Mouse (Mus musculus) bone marrow, adult 2 months (tissue): ENCODE measurements around the gene Mocs2. TPM values are rescaled to one million over a fixed set of nuclear protein-coding genes. Genes with fewer than 3 reads are reported as not detected.

Experiments
- H3K27ac ChIP-seq: fragments of 200-500 bp; 2 replicates; pipeline ENCODE4 v1.5.1; 2012; ENCODE audit warnings: low read depth, mild to moderate bottlenecking, control low read depth, inconsistent platforms, low read length; ENCODE audit not compliant: control insufficient read depth, poor library complexity, insufficient read depth
- H3K4me1 ChIP-seq: fragments of 200-500 bp; 2 replicates; pipeline ENCODE4 v1.6.1; 2011; ENCODE audit warnings: low read length; ENCODE audit not compliant: control insufficient read depth, insufficient read depth
- H3K4me3 ChIP-seq: fragments of 200-500 bp; replicated peaks from 2 replicates; pipeline ENCODE3; 2011; ENCODE audit warnings: mild to moderate bottlenecking, low read depth, low read length, control low read depth; ENCODE audit not compliant: control insufficient read depth
- CTCF ChIP-seq: fragments of 200-500 bp; IDR thresholded peaks from 2 replicates; pipeline ENCODE4 v1.5.1; 2011; ENCODE audit warnings: low read length, control low read depth; ENCODE audit not compliant: control insufficient read depth, insufficient read depth
- POLR2A ChIP-seq: fragments of 200-500 bp; IDR thresholded peaks from 2 replicates; pipeline ENCODE4 v1.6.1; 2011; ENCODE audit warnings: low read depth, mild to moderate bottlenecking, control low read depth, low read length, borderline replicate concordance; ENCODE audit not compliant: control insufficient read depth
- WGBS: fragments of 180-500 bp; shearing (Covaris S2); methylation state at CpG from one replicate; pipeline ENCODE4 v1.1.7; 2018; 5-methylcytosine and 5-hydroxymethylcytosine counted together
- polyA plus RNA-seq: library from polyadenylated mRNA; stranded (reverse); fragments of >200 nt; gene quantifications from 2 replicates; pipeline ENCODE4 v1.2.4, GENCODE M21; 2011; ENCODE audit warnings: low replicate concordance; ENCODE audit not compliant: missing spikeins, insufficient read depth, insufficient read length

Gene Mocs2
- polyA plus RNA-seq, 1 experiment = 29.3 TPM

GRCm38 (mm10) chr13:114840545-114840944, 22.5 kb downstream of the Mocs2 start:
- WGBS = 63% methylated on average over 4 of the region's 4 CpGs

GRCm38 (mm10) chr13:114843318-114843717, 25.3 kb downstream of the Mocs2 start:
- TF ChIP-seq CTCF (no peak), POLR2A (no peak)
- Histone ChIP-seq H3K4me3 (no peak overlapping the region), H3K27ac (no peak overlapping the region), H3K4me1 (no peaks in the 10 kb centered on the region; the same call in 1 of the 2 replicates)
- 12% methylated on average over 1 of the region's 1 CpGs for WGBS

More at GRCm38 (mm10) chr13:114840545-114840944, 22.5 kb downstream of the Mocs2 start:
- H3K27ac ChIP-seq = no peak overlapping the region
- peaks cover 2% of the 10 kb centered on the region; the same call in 1 of the 2 replicates for H3K4me1 ChIP-seq
- no peak overlapping the region for H3K4me3 ChIP-seq
- TF ChIP-seq CTCF = no peak
- TF ChIP-seq POLR2A = no peak

GRCm38 (mm10) chr13:114845804-114846203, 27.8 kb downstream of the Mocs2 start:
- Histone ChIP-seq H3K4me3 (no peak overlapping the region), H3K4me1 (no peaks in the 10 kb centered on the region; the same call in 1 of the 2 replicates), H3K27ac (no peak overlapping the region; the same call in 1 of the 2 replicates)
- 8% methylated on average over 6 of the region's 6 CpGs for WGBS
- TF ChIP-seq POLR2A (no peak), CTCF (no peak)

GRCm38 (mm10) chr13:114848945-114849344, 30.9 kb downstream of the Mocs2 start:
- TF ChIP-seq CTCF (no peak), POLR2A (no peak)
- H3K4me3 ChIP-seq = no peak overlapping the region
- no peak overlapping the region for H3K27ac ChIP-seq
- no peaks in the 10 kb centered on the region; the same call in 1 of the 2 replicates for H3K4me1 ChIP-seq
- 50% methylated on average over 3 of the region's 3 CpGs for WGBS

- Histone ChIP-seq H3K4me3 (no peak overlapping the region), H3K27ac (no peak overlapping the region), H3K4me1 (no peaks in the 10 kb centered on the region)
- TF ChIP-seq CTCF (no peak), POLR2A (no peak)
- WGBS = 66% methylated on average over 6 of the region's 6 CpGs
These were observed 34.5 kb downstream of the Mocs2 start for GRCm38 (mm10) chr13:114852264-114853111.

- Histone ChIP-seq H3K27ac (no peak overlapping the region), H3K4me3 (no peak overlapping the region), H3K4me1 (no peaks in the 10 kb centered on the region)
- TF ChIP-seq POLR2A = no peak
- WGBS = 79% methylated on average over 2 of the region's 2 CpGs
These were observed 35.1 kb downstream of the Mocs2 start for GRCm38 (mm10) chr13:114853152-114853551.

- Histone ChIP-seq H3K4me3 (no peak overlapping the region), H3K4me1 (no peaks in the 10 kb centered on the region), H3K27ac (no peak overlapping the region)
- TF ChIP-seq POLR2A (no peak), CTCF (no peak)
- WGBS = 82% methylated on average over 6 of the region's 6 CpGs
These were observed 36.0 kb downstream of the Mocs2 start for GRCm38 (mm10) chr13:114854023-114854422.

GRCm38 (mm10) chr13:114854428-114854827, 36.4 kb downstream of the Mocs2 start:
- TF ChIP-seq POLR2A = no peak
- no peaks in the 10 kb centered on the region for H3K4me1 ChIP-seq
- H3K4me3 ChIP-seq = no peak overlapping the region
- H3K27ac ChIP-seq = no peak overlapping the region
- 85% methylated on average over 3 of the region's 3 CpGs for WGBS
